ENCODE assay signal across 22 mouse cellular contexts in the genomic region with DNA sequence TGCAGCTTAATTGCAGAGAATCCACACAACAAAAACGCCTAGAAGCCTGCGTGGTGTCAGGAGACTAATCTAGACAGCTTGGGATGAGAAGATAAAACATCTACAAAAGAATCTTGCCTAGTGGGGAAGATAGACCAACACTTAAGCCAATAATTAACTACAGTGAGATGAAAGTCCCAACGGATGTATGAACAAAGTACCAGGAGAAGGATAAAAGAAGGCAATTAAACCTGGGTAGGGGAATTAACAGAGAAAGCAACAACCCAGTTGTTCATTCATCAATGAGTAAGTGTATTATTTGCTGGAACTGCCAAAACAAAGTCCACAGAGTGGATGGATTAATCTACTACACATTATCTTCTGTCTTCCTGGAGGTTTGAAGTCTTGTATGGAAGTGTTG.
"Had no signal": no experiment of that assay in that cellular context is flagged by ENCODE, and none has a peak within 500 bp of the region (broad histone marks: within the 10 kb centered on the region; RNA-seq: fewer than 3 reads in every experiment).

No protein-coding gene starts in this region.

- H3K27ac ChIP-seq: heart, adult 2 months; heart, embryonic 13.5 days; heart, embryonic 15.5 days; hindbrain, embryonic 13.5 days; hindbrain, embryonic 15.5 days; hindbrain, postnatal 0 days; limb, embryonic 13.5 days; limb, embryonic 15.5 days; liver, embryonic 12.5 days; liver, embryonic 14.5 days had no signal

- H3K36me3 ChIP-seq: heart, embryonic 13.5 days; heart, embryonic 15.5 days; hindbrain, embryonic 13.5 days; hindbrain, embryonic 15.5 days; limb, embryonic 13.5 days; limb, embryonic 15.5 days; liver, embryonic 12.5 days had no signal

- H3K4me1 ChIP-seq: heart, embryonic 13.5 days; heart, embryonic 15.5 days; hindbrain, embryonic 13.5 days; hindbrain, embryonic 15.5 days; limb, embryonic 13.5 days; limb, embryonic 15.5 days; liver, embryonic 12.5 days had no signal

- H3K4me2 ChIP-seq: heart, embryonic 11.5 days; heart, embryonic 13.5 days; heart, embryonic 15.5 days; hindbrain, embryonic 13.5 days; hindbrain, embryonic 15.5 days; limb, embryonic 13.5 days; limb, embryonic 15.5 days; liver, embryonic 12.5 days had no signal

- ATAC-seq: forebrain, postnatal 0 days; hindbrain, postnatal 0 days; intestine, embryonic 16.5 days; liver, embryonic 12.5 days had no signal

- H3K4me3 ChIP-seq: heart, adult 2 months; heart, embryonic 13.5 days; heart, embryonic 15.5 days; hindbrain, embryonic 13.5 days; hindbrain, embryonic 15.5 days; limb, embryonic 13.5 days; limb, embryonic 15.5 days; liver, embryonic 12.5 days had no signal

- H3K9ac ChIP-seq: forebrain, postnatal 0 days; heart, embryonic 13.5 days; heart, embryonic 15.5 days; hindbrain, embryonic 13.5 days; hindbrain, embryonic 15.5 days; limb, embryonic 13.5 days; limb, embryonic 15.5 days; liver, embryonic 12.5 days; liver, embryonic 14.5 days had no signal

- H3K27me3 ChIP-seq: heart, embryonic 13.5 days; heart, embryonic 15.5 days; hindbrain, embryonic 13.5 days; hindbrain, embryonic 15.5 days; limb, embryonic 13.5 days; limb, embryonic 15.5 days; liver, embryonic 12.5 days had no signal

- DNase-seq: forebrain, postnatal 0 days; gastrocnemius, postnatal 14 days; gastrocnemius, postnatal 36 days; heart, adult 11 months; heart, adult 2 months; heart, postnatal 14 days; heart, postnatal 36 days; layer of hippocampus, adult 9-11 months; layer of hippocampus, postnatal 36 days; left cerebral cortex, postnatal 4 days; lung, adult 18-20 months had no signal

- H3K9me3 ChIP-seq: hindbrain, embryonic 13.5 days; hindbrain, embryonic 15.5 days; limb, embryonic 15.5 days had no signal
